Mouse (Mus musculus): ENCODE results near the gene Clec10a. TPM values are rescaled to one million over a fixed set of nuclear protein-coding genes. Genes with fewer than 3 reads are reported as not detected.
"Not testable (repeated sequence)": the region's sequence is repeated elsewhere in the genome, so short reads cannot be mapped to it uniquely, and the experiment has no call there.

Clec10a gene
- polyA plus RNA-seq, 1 experiment from 2014 or later: 1.4 TPM

DNA sequence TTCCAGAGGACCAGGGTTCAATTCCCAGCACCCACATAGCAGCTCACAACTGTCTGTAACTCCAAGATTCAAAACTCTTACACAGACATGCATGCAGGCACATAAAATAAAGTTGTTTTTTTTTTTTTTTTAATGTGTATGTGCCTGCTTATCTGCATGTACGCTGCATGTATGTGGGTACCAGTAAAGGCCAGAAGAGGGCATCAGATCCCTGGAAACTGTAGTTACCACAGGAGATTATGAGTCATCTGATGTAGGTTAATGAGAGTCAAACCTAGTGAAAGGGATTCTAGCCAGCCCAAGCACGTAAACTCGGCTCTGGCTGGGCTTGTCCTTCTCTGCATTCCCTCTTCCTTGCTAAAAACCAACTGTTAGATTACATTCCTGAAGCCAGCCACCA is 4.9 kb upstream of the Clec10a start:
- no peak overlapping the region for H3K9ac ChIP-seq (ENCODE audit: low read depth, low read length)
- no peaks in the 10 kb centered on the region for H3K9me3 ChIP-seq (ENCODE audit: control insufficient read depth, low read length)
- H3K27ac ChIP-seq (ENCODE audit: low read depth, low read length): no peak overlapping the region
- no peak overlapping the region for H3K4me2 ChIP-seq (replicated peaks; ENCODE audit: low read depth, low read length)
- ATAC-seq (ENCODE audit: low FRiP score): no peak
- H3K4me1 ChIP-seq (replicated peaks; ENCODE audit: control insufficient read depth, insufficient read depth, low read length): no peaks in the 10 kb centered on the region
- H3K36me3 ChIP-seq (ENCODE audit: control insufficient read depth, insufficient read depth, low read length): no peaks in the 10 kb centered on the region
- no peak for DNase-seq (ENCODE audit: low spot score)
- H3K27me3 ChIP-seq (ENCODE audit: control insufficient read depth, insufficient read depth, low read length): no peaks in the 10 kb centered on the region
- H3K4me3 ChIP-seq (ENCODE audit: low read depth, low read length): no peak overlapping the region
- 74% methylated on average over 3 of the region's 3 CpGs for WGBS

DNA sequence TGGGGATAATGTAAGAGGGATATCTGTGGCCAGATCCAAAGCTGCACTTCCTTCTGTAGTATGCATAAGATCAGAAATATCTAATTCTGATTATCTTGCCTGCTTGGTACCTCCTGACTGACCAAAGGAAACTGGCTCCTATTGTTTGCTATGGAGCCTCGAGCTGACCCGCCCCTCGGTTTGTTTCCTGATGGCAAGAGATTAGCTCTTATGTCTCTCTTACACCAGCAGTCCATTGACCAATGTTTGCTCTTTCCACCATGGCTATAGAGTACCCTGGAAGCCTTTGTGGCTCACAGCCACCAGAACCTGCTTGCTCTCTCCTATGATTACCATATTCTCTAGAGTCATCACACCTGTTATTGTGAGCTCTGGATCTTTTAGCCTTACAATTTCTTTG is 6.3 kb downstream of the Clec10a start:
- Histone ChIP-seq H3K9me3 (ENCODE audit: control insufficient read depth, low read length) (no peaks in the 10 kb centered on the region), H3K4me2 (replicated peaks; ENCODE audit: low read depth, low read length) (no peak overlapping the region), H3K27me3 (ENCODE audit: control insufficient read depth, insufficient read depth, low read length) (no peaks in the 10 kb centered on the region), H3K27ac (ENCODE audit: low read depth, low read length) (no peak overlapping the region), H3K9ac (ENCODE audit: low read depth, low read length) (no peak overlapping the region), H3K36me3 (ENCODE audit: control insufficient read depth, insufficient read depth, low read length) (no peaks in the 10 kb centered on the region), H3K4me3 (ENCODE audit: low read depth, low read length) (no peak overlapping the region), H3K4me1 (replicated peaks; ENCODE audit: control insufficient read depth, insufficient read depth, low read length) (no peaks in the 10 kb centered on the region)
- no peak for DNase-seq (ENCODE audit: low spot score)
- ATAC-seq (ENCODE audit: low FRiP score): no peak
- WGBS: 67% methylated on average over 3 of the region's 3 CpGs

DNA sequence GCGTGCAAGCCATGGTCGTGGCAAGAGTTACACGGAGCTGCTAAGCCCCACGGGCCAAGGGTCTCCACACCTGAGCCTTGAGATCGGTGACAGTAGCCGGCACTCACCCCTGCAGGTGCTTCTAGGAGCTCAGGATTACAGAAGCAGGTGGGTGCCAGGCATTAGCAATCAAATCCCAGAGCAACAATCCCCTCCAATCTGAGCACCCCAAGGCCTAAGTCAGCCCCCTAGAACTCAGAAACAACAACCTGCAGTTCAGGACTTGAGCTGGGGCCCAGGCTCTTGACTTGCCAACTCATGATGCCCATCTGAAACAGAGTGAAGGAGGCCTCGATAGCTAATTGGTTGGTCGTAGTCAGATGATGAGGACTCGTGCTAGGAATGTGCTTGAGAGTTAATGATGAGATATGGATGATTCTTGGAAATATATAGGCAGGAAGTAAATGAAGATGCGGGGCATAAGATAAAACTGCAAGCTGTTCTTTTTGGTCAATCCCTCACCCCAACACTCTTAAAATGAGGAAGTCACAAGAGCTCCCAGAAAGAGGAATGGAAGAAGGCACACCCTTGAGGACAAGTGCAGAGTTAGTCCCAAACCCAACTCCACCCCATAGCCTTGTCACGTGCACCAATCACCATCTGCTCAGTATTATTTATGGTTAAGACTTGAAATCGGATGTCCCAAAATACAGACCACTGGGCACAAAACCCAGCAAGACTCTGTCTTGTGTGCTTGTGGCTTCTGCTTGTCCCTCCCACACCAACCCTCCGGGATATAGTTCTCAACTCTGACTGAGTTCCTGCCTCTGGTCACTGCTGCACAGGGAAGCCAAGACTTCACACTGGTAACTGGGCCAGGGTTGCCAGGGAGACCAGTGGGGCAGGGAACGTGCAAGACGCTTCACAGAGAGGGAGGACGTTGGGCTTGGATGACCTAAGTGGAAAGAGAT is 10.2 kb downstream of the Clec10a start:
- ATAC-seq (ENCODE audit: low FRiP score) (no peak), DNase-seq (ENCODE audit: low spot score) (no peak)
- Histone ChIP-seq H3K9me3 (ENCODE audit: control insufficient read depth, low read length) (no peaks in the 10 kb centered on the region), H3K27me3 (ENCODE audit: control insufficient read depth, insufficient read depth, low read length) (no peaks in the 10 kb centered on the region), H3K27ac (ENCODE audit: low read depth, low read length) (no peak overlapping the region), H3K36me3 (ENCODE audit: control insufficient read depth, insufficient read depth, low read length) (no peaks in the 10 kb centered on the region), H3K9ac (ENCODE audit: low read depth, low read length) (no peak overlapping the region), H3K4me3 (ENCODE audit: low read depth, low read length) (no peak overlapping the region), H3K4me1 (replicated peaks; ENCODE audit: control insufficient read depth, insufficient read depth, low read length) (no peaks in the 10 kb centered on the region), H3K4me2 (replicated peaks; ENCODE audit: low read depth, low read length) (no peak overlapping the region)
- WGBS: 80% methylated on average over 16 of the region's 16 CpGs

DNA sequence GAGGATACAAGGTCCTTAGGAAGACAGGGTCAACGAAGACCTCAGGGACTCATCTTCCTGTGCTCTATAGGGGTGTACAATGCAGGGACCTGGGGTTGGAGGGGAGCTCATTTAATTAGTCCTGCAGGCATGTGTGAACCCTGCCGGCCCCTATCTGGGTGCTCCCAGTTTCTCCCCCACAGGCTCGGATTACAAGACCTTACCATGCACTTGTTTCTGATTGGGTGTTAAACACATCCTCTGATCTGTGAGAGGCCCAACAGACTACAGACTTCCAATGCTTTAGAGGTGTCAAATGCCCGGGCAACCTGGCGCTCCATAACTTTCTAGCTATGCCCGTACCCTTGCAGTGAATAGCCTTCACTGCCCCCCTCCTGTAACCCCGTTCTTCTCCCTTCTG is 12.1 kb downstream of the Clec10a start:
- ATAC-seq (ENCODE audit: low FRiP score): no peak
- H3K9ac ChIP-seq (ENCODE audit: low read depth, low read length): no peak overlapping the region
- H3K36me3 ChIP-seq (ENCODE audit: control insufficient read depth, insufficient read depth, low read length): no peaks in the 10 kb centered on the region
- H3K27me3 ChIP-seq (ENCODE audit: control insufficient read depth, insufficient read depth, low read length): no peaks in the 10 kb centered on the region
- H3K4me1 ChIP-seq (replicated peaks; ENCODE audit: control insufficient read depth, insufficient read depth, low read length): no peaks in the 10 kb centered on the region
- no peak overlapping the region for H3K4me2 ChIP-seq (replicated peaks; ENCODE audit: low read depth, low read length)
- WGBS: 68% methylated on average over 7 of the region's 7 CpGs
- H3K27ac ChIP-seq (ENCODE audit: low read depth, low read length): no peak overlapping the region
- DNase-seq (ENCODE audit: low spot score): no peak
- H3K4me3 ChIP-seq (ENCODE audit: low read depth, low read length): no peak overlapping the region
- no peaks in the 10 kb centered on the region for H3K9me3 ChIP-seq (ENCODE audit: control insufficient read depth, low read length)

DNA sequence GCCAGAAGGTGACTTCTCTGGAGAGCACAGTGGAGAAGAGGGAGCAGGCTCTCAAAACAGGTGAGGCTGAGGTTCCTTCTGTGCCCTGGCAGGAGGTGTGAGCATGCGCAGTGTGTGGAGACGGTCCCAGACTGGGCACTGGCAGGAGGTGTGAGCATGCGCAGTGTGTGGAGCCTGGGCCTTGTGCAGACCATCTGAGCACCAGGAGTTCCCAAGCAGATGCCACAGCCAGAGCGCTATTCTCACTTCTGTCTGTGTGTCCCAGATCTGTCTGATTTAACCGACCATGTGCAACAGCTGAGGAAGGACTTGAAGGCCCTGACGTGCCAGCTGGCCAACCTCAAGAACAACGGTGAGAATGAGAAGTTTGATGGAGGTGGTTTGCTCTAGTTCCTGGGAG is 13.5 kb downstream of the Clec10a start:
- not testable (repeated sequence) for DNase-seq (ENCODE audit: low spot score); H3K36me3 ChIP-seq (ENCODE audit: control insufficient read depth, insufficient read depth, low read length); H3K4me2 ChIP-seq (replicated peaks; ENCODE audit: low read depth, low read length); ATAC-seq (ENCODE audit: low FRiP score); H3K9ac ChIP-seq (ENCODE audit: low read depth, low read length); H3K9me3 ChIP-seq (ENCODE audit: control insufficient read depth, low read length); H3K4me1 ChIP-seq (replicated peaks; ENCODE audit: control insufficient read depth, insufficient read depth, low read length); H3K27ac ChIP-seq (ENCODE audit: low read depth, low read length); H3K27me3 ChIP-seq (ENCODE audit: control insufficient read depth, insufficient read depth, low read length); H3K4me3 ChIP-seq (ENCODE audit: low read depth, low read length)
- 92% methylated on average over 7 of the region's 7 CpGs for WGBS

DNA sequence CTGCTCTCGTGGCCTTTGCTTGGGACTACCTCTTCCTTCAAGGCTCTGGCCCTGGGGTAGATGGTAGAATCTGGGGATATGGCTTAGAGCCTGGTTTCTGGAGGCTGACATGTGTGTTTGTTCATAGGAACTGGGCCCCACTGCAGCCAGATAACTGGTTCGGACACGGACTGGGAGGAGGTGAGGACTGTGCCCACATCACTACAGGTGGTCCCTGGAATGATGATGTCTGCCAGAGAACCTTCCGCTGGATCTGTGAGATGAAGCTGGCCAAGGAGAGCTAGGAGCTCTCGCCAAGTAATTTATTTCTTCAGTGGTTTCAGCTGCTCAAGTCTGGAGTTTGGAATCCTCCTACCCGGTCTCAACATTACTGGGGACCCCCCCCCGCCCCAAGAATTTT is 14.3 kb downstream of the Clec10a start:
- Histone ChIP-seq H3K27me3 (ENCODE audit: control insufficient read depth, insufficient read depth, low read length) (no peaks in the 10 kb centered on the region), H3K4me3 (ENCODE audit: low read depth, low read length) (no peak overlapping the region), H3K9ac (ENCODE audit: low read depth, low read length) (no peak overlapping the region), H3K9me3 (ENCODE audit: control insufficient read depth, low read length) (no peaks in the 10 kb centered on the region), H3K4me1 (replicated peaks; ENCODE audit: control insufficient read depth, insufficient read depth, low read length) (no peaks in the 10 kb centered on the region), H3K36me3 (ENCODE audit: control insufficient read depth, insufficient read depth, low read length) (no peaks in the 10 kb centered on the region), H3K4me2 (replicated peaks; ENCODE audit: low read depth, low read length) (no peak overlapping the region), H3K27ac (ENCODE audit: low read depth, low read length) (no peak overlapping the region)
- no peak for ATAC-seq (ENCODE audit: low FRiP score)
- 82% methylated on average over 7 of the region's 7 CpGs for WGBS
- DNase-seq (ENCODE audit: low spot score): no peak

DNA sequence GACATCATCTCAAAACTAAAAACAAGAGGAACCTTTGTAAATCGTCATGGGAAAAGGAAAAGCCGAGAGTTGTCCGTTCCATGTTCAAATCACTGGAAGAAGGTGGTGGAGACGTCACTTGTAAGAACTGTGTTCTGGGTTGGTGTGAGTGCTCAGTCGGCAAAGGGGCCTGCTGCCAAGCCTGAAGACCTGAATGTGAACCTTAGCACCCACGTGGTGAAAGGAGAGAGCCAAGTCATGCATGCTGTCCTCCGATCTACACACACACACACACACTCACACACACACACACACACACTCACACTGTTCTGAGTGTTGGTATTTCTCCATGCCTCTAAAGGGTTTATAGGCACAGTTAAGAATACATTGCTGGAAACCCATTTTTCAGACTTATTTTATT is 15.2 kb downstream of the Clec10a start:
- H3K9ac ChIP-seq (ENCODE audit: low read depth, low read length): no peak overlapping the region
- no peak overlapping the region for H3K4me3 ChIP-seq (ENCODE audit: low read depth, low read length)
- DNase-seq (ENCODE audit: low spot score) (no peak), ATAC-seq (ENCODE audit: low FRiP score) (no peak)
- 80% methylated on average over 7 of the region's 7 CpGs for WGBS
- H3K27me3 ChIP-seq (ENCODE audit: control insufficient read depth, insufficient read depth, low read length): no peaks in the 10 kb centered on the region
- H3K4me1 ChIP-seq (replicated peaks; ENCODE audit: control insufficient read depth, insufficient read depth, low read length): no peaks in the 10 kb centered on the region
- no peak overlapping the region for H3K27ac ChIP-seq (ENCODE audit: low read depth, low read length)
- H3K9me3 ChIP-seq (ENCODE audit: control insufficient read depth, low read length): no peaks in the 10 kb centered on the region
- H3K4me2 ChIP-seq (replicated peaks; ENCODE audit: low read depth, low read length): no peak overlapping the region
- H3K36me3 ChIP-seq (ENCODE audit: control insufficient read depth, insufficient read depth, low read length): no peaks in the 10 kb centered on the region

DNA sequence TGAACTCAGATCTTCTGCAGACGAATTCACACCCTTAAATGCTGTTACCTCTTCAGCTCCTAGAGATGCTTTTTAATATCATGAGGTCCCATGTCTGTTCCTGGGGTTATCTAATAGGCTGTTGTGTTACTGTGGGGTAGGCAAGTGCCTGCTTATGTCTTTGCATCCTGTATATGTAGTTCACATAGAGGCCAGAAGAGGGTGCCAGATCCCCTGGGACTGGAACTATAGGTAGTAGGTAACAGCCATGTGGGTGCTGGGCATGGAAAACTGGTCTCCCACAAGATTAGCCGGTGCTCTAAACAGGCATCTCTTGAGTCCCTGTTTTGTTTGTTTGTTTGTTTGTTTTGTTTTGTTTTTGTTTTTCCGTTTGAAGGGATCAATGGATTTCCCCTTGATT is 15.8 kb downstream of the Clec10a start:
- 51% methylated on average over 3 of the region's 3 CpGs for WGBS
- no peaks in the 10 kb centered on the region for H3K36me3 ChIP-seq (ENCODE audit: control insufficient read depth, insufficient read depth, low read length)
- H3K4me1 ChIP-seq (replicated peaks; ENCODE audit: control insufficient read depth, insufficient read depth, low read length): no peaks in the 10 kb centered on the region
- no peak overlapping the region for H3K4me2 ChIP-seq (replicated peaks; ENCODE audit: low read depth, low read length)
- no peak overlapping the region for H3K27ac ChIP-seq (ENCODE audit: low read depth, low read length)
- H3K4me3 ChIP-seq (ENCODE audit: low read depth, low read length): no peak overlapping the region
- H3K9me3 ChIP-seq (ENCODE audit: control insufficient read depth, low read length): no peaks in the 10 kb centered on the region
- no peaks in the 10 kb centered on the region for H3K27me3 ChIP-seq (ENCODE audit: control insufficient read depth, insufficient read depth, low read length)
- peak; percentile 31 for DNase-seq (ENCODE audit: low spot score)
- H3K9ac ChIP-seq (ENCODE audit: low read depth, low read length): no peak overlapping the region
- ATAC-seq (ENCODE audit: low FRiP score): no peak

DNA sequence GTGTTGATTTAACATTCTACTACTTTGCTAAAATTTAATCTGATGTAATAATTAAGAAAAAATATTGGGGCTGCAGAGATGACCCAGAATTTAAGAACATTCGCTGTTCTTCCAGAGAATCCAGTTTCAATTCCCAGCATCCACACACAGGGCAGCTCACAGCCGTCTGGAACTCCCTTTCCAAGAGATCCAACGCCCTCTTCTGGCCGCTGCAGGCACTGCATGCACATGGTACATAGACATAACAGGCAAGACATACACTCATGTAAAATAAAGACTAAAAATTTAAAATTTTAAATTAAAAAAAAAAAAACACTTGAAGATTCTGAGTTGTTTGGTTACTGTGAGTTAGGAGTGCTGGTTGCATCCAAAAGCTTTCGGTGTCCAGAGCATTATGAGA is 16.3 kb downstream of the Clec10a start:
- H3K36me3 ChIP-seq (ENCODE audit: control insufficient read depth, insufficient read depth, low read length): no peaks in the 10 kb centered on the region
- 52% methylated on average over 5 of the region's 5 CpGs for WGBS
- no peaks in the 10 kb centered on the region for H3K27me3 ChIP-seq (ENCODE audit: control insufficient read depth, insufficient read depth, low read length)
- H3K4me3 ChIP-seq (ENCODE audit: low read depth, low read length): no peak overlapping the region
- no peak overlapping the region for H3K4me2 ChIP-seq (replicated peaks; ENCODE audit: low read depth, low read length)
- H3K9ac ChIP-seq (ENCODE audit: low read depth, low read length): no peak overlapping the region
- no peak overlapping the region for H3K27ac ChIP-seq (ENCODE audit: low read depth, low read length)
- no peaks in the 10 kb centered on the region for H3K9me3 ChIP-seq (ENCODE audit: control insufficient read depth, low read length)
- DNase-seq (ENCODE audit: low spot score) (no peak), ATAC-seq (ENCODE audit: low FRiP score) (no peak)
- no peaks in the 10 kb centered on the region for H3K4me1 ChIP-seq (replicated peaks; ENCODE audit: control insufficient read depth, insufficient read depth, low read length)
